Mouse (Mus musculus) liver, embryonic 14.5 days (tissue): ENCODE results near the gene Mapk13. TPM values are rescaled to one million over a fixed set of nuclear protein-coding genes. Genes with fewer than 3 reads are reported as not detected.

Source experiments
- ATAC-seq: fragments of 200-750 bp; cut with Nextera tagmentation; 2 replicates; pipeline ENCODE4 v1.8.0; 2017; ENCODE audit warnings: moderate number of reproducible peaks, mild to moderate bottlenecking, moderate library complexity; ENCODE audit not compliant: insufficient read depth
- DNase-seq, 3 experiments: peaks; one replicate each; pipeline ENCODE4 v3.0.0-alpha.2; 2012 to 2013; ENCODE audit warnings: low read depth in 3 of 3, low spot score in 3 of 3
- H3K27ac ChIP-seq: fragments of 300-500 bp; sonication (generic); 2 replicates; pipeline ENCODE4 v1.5.1; 2014; ENCODE audit warnings: moderate library complexity, mild to moderate bottlenecking, control low read depth, inconsistent platforms
- H3K27me3 ChIP-seq: fragments of 300-500 bp; sonication (generic); 2 replicates; pipeline ENCODE4 v1.6.1; 2014; ENCODE audit warnings: mild to moderate bottlenecking, low read length, moderate library complexity; ENCODE audit not compliant: control insufficient read depth, insufficient read depth
- H3K36me3 ChIP-seq: fragments of 300-500 bp; sonication (generic); replicated peaks from 2 replicates; pipeline ENCODE4 v1.6.1; 2014; ENCODE audit warnings: low read depth; ENCODE audit not compliant: control insufficient read depth, insufficient read depth
- H3K4me1 ChIP-seq, 2 experiments: fragments of 200-500 bp in 1 of 2; fragments of 300-500 bp in 1 of 2; sonication (generic) in 1 of 2; replicated peaks; 2 replicates each; pipeline ENCODE4 v1.6.1; 2012 to 2014; ENCODE audit warnings: antibody characterized with exemption in 1 of 2, inconsistent platforms in 1 of 2, low read length in 1 of 2; ENCODE audit not compliant: control insufficient read depth in 2 of 2, insufficient read depth in 2 of 2
- H3K4me2 ChIP-seq: fragments of 300-500 bp; sonication (generic); 2 replicates; pipeline ENCODE4 v1.6.1; 2014; ENCODE audit warnings: low read depth, mild to moderate bottlenecking, control low read depth, moderate library complexity
- H3K4me3 ChIP-seq, 2 experiments: fragments of 200-500 bp in 1 of 2; fragments of 300-500 bp in 1 of 2; sonication (generic) in 1 of 2; 2 replicates each; pipeline ENCODE4 v1.5.1; 2012 to 2014; ENCODE audit warnings: low read depth in 2 of 2, low read length in 2 of 2, mild to moderate bottlenecking in 2 of 2, control low read depth in 1 of 2, inconsistent platforms in 1 of 2, moderate library complexity in 1 of 2; ENCODE audit not compliant: insufficient read depth in 1 of 2
- H3K9ac ChIP-seq: fragments of 300-500 bp; sonication (generic); replicated peaks from 2 replicates; pipeline ENCODE4 v1.6.1; 2014; ENCODE audit warnings: mild to moderate bottlenecking, control low read depth, moderate library complexity
- H3K9me3 ChIP-seq: fragments of 300-500 bp; sonication (generic); 2 replicates; pipeline ENCODE4 v1.6.1; 2016; ENCODE audit warnings: low read length, mixed read lengths; ENCODE audit not compliant: control insufficient read depth
- CTCF ChIP-seq: IDR thresholded peaks from 2 replicates; pipeline ENCODE4 v1.5.1; 2016; ENCODE audit warnings: antibody characterized with exemption, low read depth, control low read depth
- EP300 ChIP-seq: IDR thresholded peaks from 2 replicates; pipeline ENCODE4 v1.6.1; 2016; ENCODE audit warnings: antibody characterized with exemption, low read depth
- WGBS: fragments of 180-500 bp; shearing (Covaris S2); extraction: QIAGEN DNeasy Blood & Tissue Kit; methylation state at CpG from one replicate; pipeline ENCODE4 v1.1.7; 2014; ENCODE audit not compliant: insufficient replicate concordance; 5-methylcytosine and 5-hydroxymethylcytosine counted together
- polyA plus RNA-seq, 2 experiments: library from polyadenylated mRNA; depleted of rRNA in 1 of 2; stranded (reverse) in 1 of 2; unstranded in 1 of 2; fragments of >200 nt; fragmentation: Nextera tagmentation in 1 of 2; extraction: Ambion mirVana in 1 of 2; gene quantifications; 2 replicates each; pipeline versions ENCODE4 v1.2.1 to v1.2.3; 2012 to 2014

Mapk13 gene
- polyA plus RNA-seq, 2 experiments: 1.6 TPM

DNA sequence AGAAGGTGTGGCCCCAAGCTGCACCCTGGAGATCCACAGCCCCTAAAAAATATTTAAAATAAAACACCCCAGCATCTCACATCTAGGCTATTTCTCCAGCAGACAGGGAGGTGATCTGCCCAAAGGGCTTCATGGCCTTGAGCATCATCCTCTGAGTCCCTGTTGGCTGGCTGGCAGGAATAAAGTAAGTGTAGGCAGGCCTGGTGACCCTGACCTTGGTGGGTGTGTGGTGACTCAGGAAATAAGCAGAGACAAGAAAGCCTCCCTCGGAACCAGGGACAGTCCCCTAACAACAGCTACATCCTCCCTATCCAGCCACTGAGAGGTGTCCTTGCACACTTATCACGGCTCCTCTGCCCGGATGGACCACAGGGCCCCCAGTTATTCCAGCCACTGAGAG, 11.7 kb downstream of the Mapk13 start:
- no peaks in the 10 kb centered on the region for H3K27me3 ChIP-seq
- ATAC-seq: no peak
- no peak overlapping the region for H3K27ac ChIP-seq
- TF ChIP-seq EP300: no peak
- TF ChIP-seq CTCF: no peak
- H3K9me3 ChIP-seq: no peaks in the 10 kb centered on the region
- no peaks in the 10 kb centered on the region for H3K36me3 ChIP-seq
- no peak overlapping the region for H3K9ac ChIP-seq
- H3K4me3 ChIP-seq: no peak overlapping the region
- H3K4me2 ChIP-seq: no peak overlapping the region
- DNase-seq: no peak
- WGBS: 55% methylated on average over 3 of the region's 3 CpGs
- H3K4me1 ChIP-seq: no peaks in the 10 kb centered on the region

DNA sequence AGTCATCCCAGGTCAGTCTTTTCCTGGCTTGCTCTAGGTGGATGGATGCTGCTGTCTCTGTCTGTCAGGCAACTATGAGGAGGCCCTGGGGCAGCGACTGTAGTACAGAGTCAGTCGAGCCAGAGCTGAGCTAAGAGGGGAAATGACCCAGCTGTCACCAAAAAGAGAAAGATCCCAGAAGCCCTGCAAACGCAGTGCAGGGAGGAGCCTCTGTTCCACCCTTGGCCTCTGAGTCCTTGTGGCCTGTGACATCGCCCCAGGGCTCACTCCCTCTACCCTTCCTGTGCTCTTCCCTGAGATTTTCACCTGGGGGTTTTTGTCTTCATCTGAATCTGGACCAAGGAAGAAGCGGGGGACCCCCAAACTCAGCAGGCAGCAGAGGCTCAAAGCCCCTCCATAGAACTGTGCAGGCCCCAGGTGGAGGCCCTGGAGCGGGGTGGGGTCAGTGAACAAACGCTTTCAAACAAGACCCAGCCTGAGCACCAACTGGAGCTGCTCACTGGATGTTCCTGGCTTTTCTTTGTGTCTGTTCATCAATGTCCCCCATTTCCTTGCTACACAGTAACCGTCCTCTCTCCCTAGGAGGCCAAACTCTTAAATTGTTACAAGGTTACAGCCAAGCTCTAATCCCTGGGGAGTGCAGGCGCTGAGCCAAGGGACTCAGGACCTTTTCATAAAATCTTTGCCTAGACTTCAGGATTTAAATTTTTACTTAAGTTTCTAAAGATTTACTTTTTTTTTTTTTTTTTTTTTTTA, 12.4 kb downstream of the Mapk13 start:
- Histone ChIP-seq H3K4me1 (no peaks in the 10 kb centered on the region), H3K4me3 (no peak overlapping the region), H3K27ac (no peak overlapping the region), H3K27me3 (no peaks in the 10 kb centered on the region), H3K9me3 (no peaks in the 10 kb centered on the region), H3K4me2 (no peak overlapping the region), H3K9ac (no peak overlapping the region), H3K36me3 (no peaks in the 10 kb centered on the region)
- ATAC-seq: no peak
- DNase-seq: no peak
- 52% methylated on average over 9 of the region's 9 CpGs for WGBS
- TF ChIP-seq CTCF (no peak), EP300 (no peak)

GRCm38 (mm10) chr17:28785036-28785435, 15.9 kb downstream of the Mapk13 start:
- no peaks in the 10 kb centered on the region for H3K36me3 ChIP-seq

GRCm38 (mm10) chr17:28787507-28787906, 18.4 kb downstream of the Mapk13 start:
- Histone ChIP-seq H3K9me3 (no peaks in the 10 kb centered on the region), H3K27ac (no peak overlapping the region), H3K4me1 (no peaks in the 10 kb centered on the region), H3K9ac (no peak overlapping the region), H3K36me3 (no peaks in the 10 kb centered on the region), H3K4me3 (no peak overlapping the region), H3K27me3 (no peaks in the 10 kb centered on the region), H3K4me2 (no peak overlapping the region)
- WGBS: 92% methylated on average over 12 of the region's 12 CpGs
- DNase-seq (no peak), ATAC-seq (no peak)
- no peak for TF ChIP-seq CTCF
- TF ChIP-seq EP300: no peak

More at GRCm38 (mm10) chr17:28785036-28785435, 15.9 kb downstream of the Mapk13 start:
- WGBS: 69% methylated on average over 3 of the region's 3 CpGs
- no peak for TF ChIP-seq EP300
- TF ChIP-seq CTCF: no peak
- Histone ChIP-seq H3K4me2 (no peak overlapping the region), H3K9ac (no peak overlapping the region), H3K4me3 (no peak overlapping the region), H3K27me3 (no peaks in the 10 kb centered on the region), H3K9me3 (no peaks in the 10 kb centered on the region), H3K27ac (no peak overlapping the region), H3K4me1 (no peaks in the 10 kb centered on the region)
- ATAC-seq: no peak
- DNase-seq: no peak

- Histone ChIP-seq H3K27me3 (no peaks in the 10 kb centered on the region), H3K4me1 (peaks cover 7 to 12% of the 10 kb centered on the region in 2 experiments), H3K4me3 (no peak overlapping the region), H3K4me2 (no peak overlapping the region), H3K36me3 (no peaks in the 10 kb centered on the region), H3K9me3 (peaks cover 2% of the 10 kb centered on the region; the same call in 1 of the 2 replicates), H3K9ac (no peak overlapping the region), H3K27ac (no peak overlapping the region)
- WGBS: 72% methylated on average over 4 of the region's 4 CpGs
- DNase-seq (no peak), ATAC-seq (no peak)
- TF ChIP-seq CTCF (no peak), EP300 (no peak)
Observed at GRCm38 (mm10) chr17:28797031-28797430, 27.9 kb downstream of the Mapk13 start.
